Mouse (Mus musculus): ENCODE measurements around the gene Gpbar1. TPM values are rescaled to one million over a fixed set of nuclear protein-coding genes. Genes with fewer than 3 reads are reported as not detected.

The Gpbar1 gene
- total RNA-seq, 1 experiment: 0.45 TPM

- in situ Hi-C loops (cut with MboI; ENCODE audit: low sequenced_read_pairs in 2 of 2, unreplicated experiment in 2 of 2): no loop called here
- Histone ChIP-seq H3K9me3 (ENCODE audit: control insufficient read depth, insufficient read depth, low read depth, low read length) (no peaks in the 10 kb centered on the region), H3K9ac (ENCODE audit: insufficient read depth, low read depth, low read length, poor library complexity, severe bottlenecking) (no peak overlapping the region), H3K36me3 (ENCODE audit: control insufficient read depth, insufficient read depth, low read length, poor library complexity, severe bottlenecking) (no peaks in the 10 kb centered on the region), H3K4me3 (ENCODE audit: insufficient read depth in 1 of 2, low read depth in 1 of 2, low read length in 2 of 2, poor library complexity in 1 of 2, severe bottlenecking in 1 of 2) (no peak overlapping the region), H3K27ac (ENCODE audit: insufficient read depth, low read depth, low read length, poor library complexity, severe bottlenecking) (no peak overlapping the region), H3K4me1 (ENCODE audit: control insufficient read depth in 2 of 2, insufficient read depth in 2 of 2, low read length in 2 of 2, poor library complexity in 1 of 2) (peaks cover 2 to 20% of the 10 kb centered on the region in 2 experiments; a peak in 3 of 4 replicates)
- no peak for TF ChIP-seq HCFC1 (IDR thresholded peaks at IDR 0.05; ENCODE audit: borderline replicate concordance, insufficient read depth, low read length)
- TF ChIP-seq ZC3H11A (IDR thresholded peaks at IDR 0.05; ENCODE audit: borderline replicate concordance, low read depth, low read length): no peak
- no peak for TF ChIP-seq CHD2 (IDR thresholded peaks at IDR 0.05; ENCODE audit: low read depth, low read length)
- TF ChIP-seq ZNF384 (IDR thresholded peaks at IDR 0.05; ENCODE audit: low read depth, low read length): no peak
- no peak for TF ChIP-seq MAFK (IDR thresholded peaks at IDR 0.05; ENCODE audit: insufficient read depth, low read depth, low read length)
- no peak for DNase-seq (ENCODE audit: low read depth, low spot score)
Observed at GRCm38 (mm10) chr1:74302229-74302628, 23.9 kb downstream of the Gpbar1 start.

GRCm38 (mm10) chr1:74302835-74303234, 24.5 kb downstream of the Gpbar1 start:
- Histone ChIP-seq H3K4me1 (ENCODE audit: control insufficient read depth in 2 of 2, insufficient read depth in 2 of 2, low read length in 2 of 2, poor library complexity in 1 of 2) (peaks cover 2 to 23% of the 10 kb centered on the region in 2 experiments; a peak in 3 of 4 replicates), H3K4me3 (ENCODE audit: insufficient read depth in 1 of 2, low read depth in 1 of 2, low read length in 2 of 2, poor library complexity in 1 of 2, severe bottlenecking in 1 of 2) (peak overlapping the region in 1 of 2 experiments; percentile 75; a peak in 1 of 4 replicates), H3K9me3 (ENCODE audit: control insufficient read depth, insufficient read depth, low read depth, low read length) (no peaks in the 10 kb centered on the region), H3K36me3 (ENCODE audit: control insufficient read depth, insufficient read depth, low read length, poor library complexity, severe bottlenecking) (no peaks in the 10 kb centered on the region), H3K27ac (ENCODE audit: insufficient read depth, low read depth, low read length, poor library complexity, severe bottlenecking) (no peak overlapping the region), H3K9ac (ENCODE audit: insufficient read depth, low read depth, low read length, poor library complexity, severe bottlenecking) (no peak overlapping the region)
- TF ChIP-seq ZNF384 (IDR thresholded peaks at IDR 0.05; ENCODE audit: low read depth, low read length): no peak
- no peak for TF ChIP-seq HCFC1 (IDR thresholded peaks at IDR 0.05; ENCODE audit: borderline replicate concordance, insufficient read depth, low read length)
- no peak for TF ChIP-seq MAFK (IDR thresholded peaks at IDR 0.05; ENCODE audit: insufficient read depth, low read depth, low read length)
- TF ChIP-seq ZC3H11A (IDR thresholded peaks at IDR 0.05; ENCODE audit: borderline replicate concordance, low read depth, low read length): no peak
- in situ Hi-C loops (cut with MboI; ENCODE audit: low sequenced_read_pairs in 2 of 2, unreplicated experiment in 2 of 2): no loop called here
- no peak for DNase-seq (ENCODE audit: low read depth, low spot score)

- peak overlapping the region; percentile 67 to 75 for H3K4me3 ChIP-seq (ENCODE audit: insufficient read depth in 1 of 2, low read depth in 1 of 2, low read length in 2 of 2, poor library complexity in 1 of 2, severe bottlenecking in 1 of 2)
- H3K4me1 ChIP-seq (ENCODE audit: control insufficient read depth in 2 of 2, insufficient read depth in 2 of 2, low read length in 2 of 2, poor library complexity in 1 of 2): peaks cover 2 to 23% of the 10 kb centered on the region in 2 experiments; a peak in 3 of 4 replicates
- DNase-seq (ENCODE audit: low read depth, low spot score): no peak
- no peaks in the 10 kb centered on the region for H3K9me3 ChIP-seq (ENCODE audit: control insufficient read depth, insufficient read depth, low read depth, low read length)
- TF ChIP-seq ZNF384 (IDR thresholded peaks at IDR 0.05; ENCODE audit: low read depth, low read length) (no peak), CHD2 (IDR thresholded peaks at IDR 0.05; ENCODE audit: low read depth, low read length) (no peak), ZC3H11A (IDR thresholded peaks at IDR 0.05; ENCODE audit: borderline replicate concordance, low read depth, low read length) (no peak), MAFK (IDR thresholded peaks at IDR 0.05; ENCODE audit: insufficient read depth, low read depth, low read length) (no peak), HCFC1 (IDR thresholded peaks at IDR 0.05; ENCODE audit: borderline replicate concordance, insufficient read depth, low read length) (no peak; the same call in 1 of the 2 replicates)
- no peaks in the 10 kb centered on the region for H3K36me3 ChIP-seq (ENCODE audit: control insufficient read depth, insufficient read depth, low read length, poor library complexity, severe bottlenecking)
- peak overlapping the region; percentile 5; the same call in 1 of the 2 replicates for H3K27ac ChIP-seq (ENCODE audit: insufficient read depth, low read depth, low read length, poor library complexity, severe bottlenecking)
- peak overlapping the region; percentile 80 for H3K9ac ChIP-seq (ENCODE audit: insufficient read depth, low read depth, low read length, poor library complexity, severe bottlenecking)
- in situ Hi-C loops (cut with MboI; ENCODE audit: low sequenced_read_pairs in 2 of 2, unreplicated experiment in 2 of 2): no loop called here
Observed at GRCm38 (mm10) chr1:74303509-74304338, 25.4 kb downstream of the Gpbar1 start.

GRCm38 (mm10) chr1:74304339-74304790, 26.0 kb downstream of the Gpbar1 start:
- Histone ChIP-seq H3K36me3 (ENCODE audit: control insufficient read depth, insufficient read depth, low read length, poor library complexity, severe bottlenecking) (no peaks in the 10 kb centered on the region), H3K4me3 (ENCODE audit: insufficient read depth in 1 of 2, low read depth in 1 of 2, low read length in 2 of 2, poor library complexity in 1 of 2, severe bottlenecking in 1 of 2) (peak overlapping the region; percentile 67 to 75), H3K4me1 (ENCODE audit: control insufficient read depth in 2 of 2, insufficient read depth in 2 of 2, low read length in 2 of 2, poor library complexity in 1 of 2) (peaks cover under 1 to 23% of the 10 kb centered on the region in 2 experiments; a peak in 3 of 4 replicates), H3K27ac (ENCODE audit: insufficient read depth, low read depth, low read length, poor library complexity, severe bottlenecking) (no peak overlapping the region), H3K9me3 (ENCODE audit: control insufficient read depth, insufficient read depth, low read depth, low read length) (no peaks in the 10 kb centered on the region), H3K9ac (ENCODE audit: insufficient read depth, low read depth, low read length, poor library complexity, severe bottlenecking) (peak overlapping the region; percentile 80)
- in situ Hi-C loops (cut with MboI; ENCODE audit: low sequenced_read_pairs in 2 of 2, unreplicated experiment in 2 of 2): no loop called here
- TF ChIP-seq MAFK (IDR thresholded peaks at IDR 0.05; ENCODE audit: insufficient read depth, low read depth, low read length): no peak
- TF ChIP-seq CHD2 (IDR thresholded peaks at IDR 0.05; ENCODE audit: low read depth, low read length): no peak
- DNase-seq (ENCODE audit: low read depth, low spot score): no peak

All from ES-E14 (cell line).